Mouse (Mus musculus) cerebellum, adult 2 months (tissue): Measurements from ENCODE around the gene Surf2.
"Not testable (repeated sequence)": the region's sequence is repeated elsewhere in the genome, so short reads cannot be mapped to it uniquely, and the experiment has no call there.

Experiments used
- CTCF ChIP-seq: fragments of 200-500 bp; IDR thresholded peaks from 2 replicates; pipeline ENCODE4 v1.5.1; 2011; ENCODE audit warnings: low read depth, mild to moderate bottlenecking, control low read depth, low read length, moderate library complexity, borderline replicate concordance; ENCODE audit not compliant: insufficient read depth
- POLR2A ChIP-seq: fragments of 200-500 bp; IDR thresholded peaks from 2 replicates; pipeline ENCODE4 v1.6.1; 2011; ENCODE audit warnings: low read length, control low read depth, borderline replicate concordance; ENCODE audit not compliant: insufficient read depth

GRCm38 (mm10) chr2:26885541-26885940 lies 30.6 kb upstream of the Surf2 start:
- not testable (repeated sequence) for TF ChIP-seq CTCF, POLR2A
